Mouse (Mus musculus): Measurements from ENCODE around the gene Arhgap21. TPM values are rescaled to one million over a fixed set of nuclear protein-coding genes. Genes with fewer than 3 reads are reported as not detected.

Arhgap21 gene
- polyA plus RNA-seq (2012; rRNA removed), result 1.6 and 3.3 TPM in 2 replicates

- Histone ChIP-seq H3K4me3 (ENCODE audit: control insufficient read depth, low read depth, low read length) (peak within 1 kb of the TSS; percentile 88), H3K4me1 (ENCODE audit: control insufficient read depth, insufficient read depth, low read length) (peaks cover 7% of the 10 kb centered on the region), H3K27ac (ENCODE audit: control insufficient read depth, insufficient read depth, low read depth, low read length) (peak within 1 kb of the TSS; percentile 74), H3K27me3 (ENCODE audit: control insufficient read depth, insufficient read depth, low read length) (no peaks in the 10 kb centered on the region; the same call in none of the 2 replicates), H3K36me3 (ENCODE audit: control insufficient read depth, insufficient read depth, low read length) (no peaks in the 10 kb centered on the region)
- TF ChIP-seq CTCF (IDR thresholded peaks at IDR 0.05; ENCODE audit: control insufficient read depth, insufficient read depth, insufficient replicate concordance, low read depth, low read length) (no peak), POLR2A (IDR thresholded peaks at IDR 0.05; ENCODE audit: control insufficient read depth, low read depth, low read length) (no peak)
These were observed at the start of gene Arhgap21 for GRCm38 (mm10) chr2:20968441-20969200. TSS of gene Arhgap21 (minus strand) at chr2:20968881.

- Histone ChIP-seq H3K27ac (ENCODE audit: control insufficient read depth, insufficient read depth, low read depth, low read length) (no peak overlapping the region), H3K36me3 (ENCODE audit: control insufficient read depth, insufficient read depth, low read length) (no peaks in the 10 kb centered on the region), H3K4me3 (ENCODE audit: control insufficient read depth, low read depth, low read length) (no peak overlapping the region), H3K27me3 (ENCODE audit: control insufficient read depth, insufficient read depth, low read length) (no peaks in the 10 kb centered on the region), H3K4me1 (ENCODE audit: control insufficient read depth, insufficient read depth, low read length) (no peaks in the 10 kb centered on the region)
- no peak for TF ChIP-seq CTCF (IDR thresholded peaks at IDR 0.05; ENCODE audit: control insufficient read depth, insufficient read depth, insufficient replicate concordance, low read depth, low read length)
- TF ChIP-seq POLR2A (IDR thresholded peaks at IDR 0.05; ENCODE audit: control insufficient read depth, low read depth, low read length), result no peak
These were observed 47.9 kb upstream of the Arhgap21 start for GRCm38 (mm10) chr2:21016589-21016988.

GRCm38 (mm10) chr2:21010806-21011397 lies 42.2 kb upstream of the Arhgap21 start:
- Histone ChIP-seq H3K4me3 (ENCODE audit: control insufficient read depth, low read depth, low read length) (no peak overlapping the region), H3K4me1 (ENCODE audit: control insufficient read depth, insufficient read depth, low read length) (no peaks in the 10 kb centered on the region), H3K36me3 (ENCODE audit: control insufficient read depth, insufficient read depth, low read length) (no peaks in the 10 kb centered on the region), H3K27me3 (ENCODE audit: control insufficient read depth, insufficient read depth, low read length) (no peaks in the 10 kb centered on the region), H3K27ac (ENCODE audit: control insufficient read depth, insufficient read depth, low read depth, low read length) (no peak overlapping the region; the same call in 1 of the 2 replicates)
- TF ChIP-seq CTCF (IDR thresholded peaks at IDR 0.05; ENCODE audit: control insufficient read depth, insufficient read depth, insufficient replicate concordance, low read depth, low read length), result no peak
- no peak for TF ChIP-seq POLR2A (IDR thresholded peaks at IDR 0.05; ENCODE audit: control insufficient read depth, low read depth, low read length)

GRCm38 (mm10) chr2:21010219-21010618 lies 41.5 kb upstream of the Arhgap21 start:
- Histone ChIP-seq H3K27ac (ENCODE audit: control insufficient read depth, insufficient read depth, low read depth, low read length) (no peak overlapping the region), H3K27me3 (ENCODE audit: control insufficient read depth, insufficient read depth, low read length) (no peaks in the 10 kb centered on the region), H3K36me3 (ENCODE audit: control insufficient read depth, insufficient read depth, low read length) (no peaks in the 10 kb centered on the region), H3K4me1 (ENCODE audit: control insufficient read depth, insufficient read depth, low read length) (no peaks in the 10 kb centered on the region), H3K4me3 (ENCODE audit: control insufficient read depth, low read depth, low read length) (no peak overlapping the region)
- TF ChIP-seq CTCF (IDR thresholded peaks at IDR 0.05; ENCODE audit: control insufficient read depth, insufficient read depth, insufficient replicate concordance, low read depth, low read length) (no peak), POLR2A (IDR thresholded peaks at IDR 0.05; ENCODE audit: control insufficient read depth, low read depth, low read length) (no peak)

- Histone ChIP-seq H3K4me3 (ENCODE audit: control insufficient read depth, low read depth, low read length) (no peak overlapping the region), H3K27ac (ENCODE audit: control insufficient read depth, insufficient read depth, low read depth, low read length) (no peak overlapping the region), H3K36me3 (ENCODE audit: control insufficient read depth, insufficient read depth, low read length) (no peaks in the 10 kb centered on the region), H3K27me3 (ENCODE audit: control insufficient read depth, insufficient read depth, low read length) (no peaks in the 10 kb centered on the region), H3K4me1 (ENCODE audit: control insufficient read depth, insufficient read depth, low read length) (no peaks in the 10 kb centered on the region)
- TF ChIP-seq CTCF (IDR thresholded peaks at IDR 0.05; ENCODE audit: control insufficient read depth, insufficient read depth, insufficient replicate concordance, low read depth, low read length) (no peak), POLR2A (IDR thresholded peaks at IDR 0.05; ENCODE audit: control insufficient read depth, low read depth, low read length) (no peak)
These were observed 40.8 kb upstream of the Arhgap21 start for GRCm38 (mm10) chr2:21009258-21010140.

GRCm38 (mm10) chr2:21002538-21002937 lies 33.9 kb upstream of the Arhgap21 start:
- Histone ChIP-seq H3K27ac (ENCODE audit: control insufficient read depth, insufficient read depth, low read depth, low read length) (peak overlapping the region; percentile 10), H3K27me3 (ENCODE audit: control insufficient read depth, insufficient read depth, low read length) (no peaks in the 10 kb centered on the region), H3K4me1 (ENCODE audit: control insufficient read depth, insufficient read depth, low read length) (no peaks in the 10 kb centered on the region), H3K4me3 (ENCODE audit: control insufficient read depth, low read depth, low read length) (no peak overlapping the region), H3K36me3 (ENCODE audit: control insufficient read depth, insufficient read depth, low read length) (no peaks in the 10 kb centered on the region)
- TF ChIP-seq POLR2A (IDR thresholded peaks at IDR 0.05; ENCODE audit: control insufficient read depth, low read depth, low read length), result no peak
- TF ChIP-seq CTCF (IDR thresholded peaks at IDR 0.05; ENCODE audit: control insufficient read depth, insufficient read depth, insufficient replicate concordance, low read depth, low read length), result no peak

- H3K4me3 ChIP-seq (ENCODE audit: control insufficient read depth, low read depth, low read length), result no peak overlapping the region
- no peaks in the 10 kb centered on the region for H3K27me3 ChIP-seq (ENCODE audit: control insufficient read depth, insufficient read depth, low read length)
- TF ChIP-seq CTCF (IDR thresholded peaks at IDR 0.05; ENCODE audit: control insufficient read depth, insufficient read depth, insufficient replicate concordance, low read depth, low read length) (no peak), POLR2A (IDR thresholded peaks at IDR 0.05; ENCODE audit: control insufficient read depth, low read depth, low read length) (no peak)
- no peaks in the 10 kb centered on the region for H3K4me1 ChIP-seq (ENCODE audit: control insufficient read depth, insufficient read depth, low read length)
- no peaks in the 10 kb centered on the region for H3K36me3 ChIP-seq (ENCODE audit: control insufficient read depth, insufficient read depth, low read length)
- no peak overlapping the region for H3K27ac ChIP-seq (ENCODE audit: control insufficient read depth, insufficient read depth, low read depth, low read length)
These were observed 32.5 kb upstream of the Arhgap21 start for GRCm38 (mm10) chr2:21001156-21001555.

Data from testis, adult 2 months (tissue).